Mouse (Mus musculus): ENCODE results near the gene Dmrtc1c1. TPM values are rescaled to one million over a fixed set of nuclear protein-coding genes. Genes with fewer than 3 reads are reported as not detected.
"Not testable (repeated sequence)": the region's sequence is repeated elsewhere in the genome, so short reads cannot be mapped to it uniquely, and the experiment has no call there.

Gene Dmrtc1c1
- total RNA-seq (2021): not detected
- long read RNA-seq, experiment 1: 0 reads
- long read RNA-seq, experiment 2: 0 reads

DNA sequence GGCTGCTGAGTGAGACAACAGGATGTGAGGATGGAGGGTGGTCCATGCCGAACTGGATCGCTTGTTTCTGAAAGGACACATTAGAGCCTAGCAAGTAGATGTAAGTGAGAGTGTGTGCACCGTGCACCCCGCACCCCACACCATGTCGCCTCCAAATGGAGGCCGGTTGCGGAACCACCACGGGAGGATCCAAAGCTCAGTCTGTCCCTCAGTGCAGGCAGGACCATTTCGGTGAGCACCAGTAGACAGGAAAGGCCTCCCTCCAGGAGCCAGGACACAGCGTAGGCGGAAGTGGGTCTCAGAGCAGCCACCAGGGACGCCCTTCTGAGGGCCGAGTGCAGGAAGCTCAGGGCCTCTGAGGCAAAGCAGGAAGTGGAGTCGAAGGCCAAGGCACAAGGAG, at the start of gene Dmrtc1c1:
Gene Dmrtc1c1, plus strand, starts transcription at position 301 of the 400 bp plus-strand sequence.
- intact Hi-C loops (cut with DNase I; ENCODE audit: low total_unique reads); DNase-seq: not testable (repeated sequence)

DNA sequence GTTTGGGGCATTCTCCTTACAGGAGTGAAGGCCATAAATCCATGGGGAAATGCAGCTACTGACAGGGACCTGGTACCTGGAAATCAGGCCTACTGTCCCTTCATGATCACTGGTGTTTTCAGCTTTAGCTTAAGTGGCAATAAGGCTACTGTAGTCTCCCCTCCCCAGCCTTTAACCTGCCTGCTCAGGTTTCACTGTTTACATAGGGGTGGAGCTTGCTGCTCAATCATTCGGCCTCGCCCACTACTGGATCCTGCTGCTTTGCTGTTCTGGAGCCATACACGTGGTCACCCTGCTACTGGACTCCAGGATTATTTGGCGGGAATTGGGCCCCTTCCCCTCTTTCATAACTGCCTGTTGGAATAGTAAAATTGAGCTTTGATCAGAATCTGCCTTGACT, 36.9 kb upstream of the Dmrtc1c1 start:
- DNase-seq: no peak
- intact Hi-C loops (cut with DNase I; ENCODE audit: low total_unique reads): no loop called here

DNA sequence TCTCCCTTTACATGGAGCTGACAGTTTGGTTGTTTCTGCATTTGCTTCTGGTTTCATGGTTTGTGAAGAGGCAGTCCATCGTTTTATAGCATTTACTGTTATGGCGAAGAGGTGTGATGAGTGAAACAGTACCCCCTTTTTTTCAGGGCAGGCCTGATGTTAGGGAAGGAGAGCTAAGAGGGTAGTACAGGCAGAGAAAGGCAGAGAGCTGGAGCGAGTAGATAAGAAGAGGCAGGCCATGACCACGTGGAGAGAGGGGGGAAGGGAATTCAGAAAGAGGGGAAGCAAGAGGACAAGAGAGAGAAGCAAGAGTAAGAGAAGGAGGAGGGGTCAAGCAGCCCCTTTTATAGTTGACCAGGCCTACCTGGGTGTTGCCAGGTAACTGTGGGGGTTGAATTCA, 9.5 kb downstream of the Dmrtc1c1 start:
- DNase-seq: no peak
- intact Hi-C loops (cut with DNase I; ENCODE audit: low total_unique reads): no loop called here

DNA sequence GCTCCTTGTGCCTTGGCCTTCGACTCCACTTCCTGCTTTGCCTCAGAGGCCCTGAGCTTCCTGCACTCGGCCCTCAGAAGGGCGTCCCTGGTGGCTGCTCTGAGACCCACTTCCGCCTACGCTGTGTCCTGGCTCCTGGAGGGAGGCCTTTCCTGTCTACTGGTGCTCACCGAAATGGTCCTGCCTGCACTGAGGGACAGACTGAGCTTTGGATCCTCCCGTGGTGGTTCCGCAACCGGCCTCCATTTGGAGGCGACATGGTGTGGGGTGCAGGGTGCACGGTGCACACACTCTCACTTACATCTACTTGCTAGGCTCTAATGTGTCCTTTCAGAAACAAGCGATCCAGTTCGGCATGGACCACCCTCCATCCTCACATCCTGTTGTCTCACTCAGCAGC, 51.8 kb downstream of the Dmrtc1c1 start, which contains the start of gene Dmrtc1c2:
Gene Dmrtc1c2, minus strand, starts transcription at position 101 of the 400 bp plus-strand sequence.
- intact Hi-C loops (cut with DNase I; ENCODE audit: low total_unique reads); DNase-seq: not testable (repeated sequence)

Other genes starting within 250 kb of the Dmrtc1c1 start
- gene Phka1, start 158.7 kb upstream of the Dmrtc1c1 start, total RNA-seq (2021): 100 to 1,000 TPM; 172 to 226 TPM
- gene Gm3880, start 116.0 kb upstream of the Dmrtc1c1 start, total RNA-seq (2021): not detected
- gene Gm9112, start 95.3 kb upstream of the Dmrtc1c1 start, total RNA-seq (2021): not detected
- not detected for gene Dmrtc1b, start 95.1 kb upstream of the Dmrtc1c1 start, total RNA-seq (2021)
- gene Dmrtc1c2, start 51.7 kb downstream of the Dmrtc1c1 start, total RNA-seq (2021): not detected
- gene 1700031F05Rik, start 65.0 kb downstream of the Dmrtc1c1 start, total RNA-seq (2021): not detected
- gene Dmrtc1a, start 105.7 kb downstream of the Dmrtc1c1 start, total RNA-seq (2021): not detected
- not detected for gene 1700011M02Rik, start 105.9 kb downstream of the Dmrtc1c1 start, total RNA-seq (2021)
- not detected for gene 1700018G05Rik, start 125.4 kb downstream of the Dmrtc1c1 start, total RNA-seq (2021)